Mouse (Mus musculus) cerebellum, postnatal 36 days (tissue): ENCODE measurements around the gene Eif2s2.

ENCODE experiments used
- DNase-seq, 2 experiments: peaks; one replicate each; pipeline ENCODE4 v3.0.0; 2021 to 2022; ENCODE audit warnings: mixed read lengths in 2 of 2

Gene Eif2s2

GRCm38 (mm10) chr2:154891585-154891984, 1.1 kb downstream of the Eif2s2 start:
- DNase-seq: no peak

GRCm38 (mm10) chr2:154876621-154877020, 16.1 kb downstream of the Eif2s2 start:
- DNase-seq: no peak

- DNase-seq: no peak
Observed at GRCm38 (mm10) chr2:154869954-154870641, 22.6 kb downstream of the Eif2s2 start.

GRCm38 (mm10) chr2:154868106-154868505, 24.6 kb downstream of the Eif2s2 start:
- DNase-seq: peak; percentile 81 to 83

GRCm38 (mm10) chr2:154865696-154866095, 27.0 kb downstream of the Eif2s2 start:
- peak in 1 of 2 experiments; percentile 43 for DNase-seq

GRCm38 (mm10) chr2:154863672-154864071, 29.1 kb downstream of the Eif2s2 start:
- no peak for DNase-seq

GRCm38 (mm10) chr2:154855383-154855782, 37.4 kb downstream of the Eif2s2 start:
- peak; percentile 70 to 82 for DNase-seq

GRCm38 (mm10) chr2:154848086-154848485, 44.6 kb downstream of the Eif2s2 start:
- DNase-seq: peak; percentile 20 to 31

GRCm38 (mm10) chr2:154836537-154836936, 56.2 kb downstream of the Eif2s2 start:
- no peak for DNase-seq

GRCm38 (mm10) chr2:154834149-154834865, 58.4 kb downstream of the Eif2s2 start:
- peak; percentile 53 to 66 for DNase-seq

GRCm38 (mm10) chr2:154832471-154832870, 60.3 kb downstream of the Eif2s2 start:
- no peak for DNase-seq

- no peak for DNase-seq
Observed at GRCm38 (mm10) chr2:154827521-154827920, 65.2 kb downstream of the Eif2s2 start.

- DNase-seq: no peak
Observed at GRCm38 (mm10) chr2:154826054-154826538, 66.6 kb downstream of the Eif2s2 start.
